ENCODE assay signal across 18 mouse cellular contexts in the genomic region with DNA sequence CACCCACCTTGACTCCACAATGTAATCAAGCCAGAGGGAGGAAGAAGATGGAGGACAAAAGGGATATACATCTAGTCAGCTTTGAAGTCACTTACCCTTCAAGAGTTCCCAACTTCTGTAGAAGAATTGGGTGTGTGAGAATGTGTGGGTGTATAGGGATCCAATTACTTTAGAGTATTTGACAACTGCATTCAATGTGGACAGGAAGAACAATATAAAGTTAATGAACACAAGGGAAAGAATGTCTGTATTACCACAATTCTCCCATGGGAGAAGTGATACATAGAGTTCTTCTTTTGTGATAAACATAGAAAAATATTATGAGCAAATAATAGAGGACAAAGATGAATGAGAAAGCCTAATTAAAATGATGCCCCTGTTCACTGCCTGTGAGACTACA.
"Had no signal": no experiment of that assay in that cellular context is flagged by ENCODE, and none has a peak within 500 bp of the region (broad histone marks: within the 10 kb centered on the region; RNA-seq: fewer than 3 reads in every experiment).

No protein-coding gene starts in this region.

- H3K4me2 ChIP-seq: lung, embryonic 14.5 days; midbrain, embryonic 12.5 days; neural tube, embryonic 13.5 days; neural tube, embryonic 15.5 days had no signal

- H3K27ac ChIP-seq: midbrain, embryonic 10.5 days; midbrain, embryonic 12.5 days; neural tube, embryonic 13.5 days; neural tube, embryonic 15.5 days had no signal

- DNase-seq: lung, adult 18-20 months; lung, embryonic 14.5 days; lung, postnatal 10 days; lung, postnatal 4 days; midbrain, embryonic 14.5 days; retina, postnatal 1 day; right cerebral cortex, adult 18-20 months; right cerebral cortex, postnatal 25 days; right cerebral cortex, postnatal 4 days; spleen, adult 18-20 months; thymus, adult 18-20 months; thymus, postnatal 14 days; thymus, postnatal 36 days had no signal

- H3K9ac ChIP-seq: lung, embryonic 14.5 days; midbrain, embryonic 12.5 days; neural tube, embryonic 13.5 days; neural tube, embryonic 15.5 days had no signal

- H3K36me3 ChIP-seq: midbrain, embryonic 10.5 days; midbrain, embryonic 12.5 days; neural tube, embryonic 13.5 days; neural tube, embryonic 15.5 days had no signal

- ATAC-seq: midbrain, embryonic 16.5 days had no signal

- H3K27me3 ChIP-seq: midbrain, embryonic 12.5 days; neural tube, embryonic 13.5 days; neural tube, embryonic 15.5 days had no signal

- H3K4me1 ChIP-seq: midbrain, embryonic 10.5 days; midbrain, embryonic 12.5 days; neural tube, embryonic 15.5 days had no signal

- H3K9me3 ChIP-seq: midbrain, embryonic 10.5 days; midbrain, embryonic 12.5 days; neural tube, embryonic 13.5 days; neural tube, embryonic 15.5 days had no signal

- H3K4me3 ChIP-seq: midbrain, embryonic 10.5 days; midbrain, embryonic 12.5 days; neural tube, embryonic 13.5 days; neural tube, embryonic 15.5 days had no signal
